Mouse (Mus musculus): ENCODE measurements around the gene Srl. TPM values are rescaled to one million over a fixed set of nuclear protein-coding genes. Genes with fewer than 3 reads are reported as not detected.
A peak's percentile ranks its signal among the peaks of the same experiment; 100 is the strongest.

The Srl gene
- polyA plus RNA-seq, 1 experiment from 2014 or later = 18.2 TPM

- H3K4me3 ChIP-seq (ENCODE audit: low read length) = no peak overlapping the region
- H3K27ac ChIP-seq (ENCODE audit: low read length) = no peak overlapping the region
- no peaks in the 10 kb centered on the region for H3K9me3 ChIP-seq (ENCODE audit: low read length)
- no peak for ATAC-seq (ENCODE audit: low FRiP score, low TSS enrichment)
- no peak overlapping the region for H3K4me2 ChIP-seq (replicated peaks; ENCODE audit: low read depth, low read length)
- H3K36me3 ChIP-seq (ENCODE audit: insufficient read depth, low read length) = no peaks in the 10 kb centered on the region
- H3K9ac ChIP-seq (replicated peaks; ENCODE audit: low read length) = no peak overlapping the region
- H3K4me1 ChIP-seq (ENCODE audit: insufficient read depth, low read length) = peaks cover 8% of the 10 kb centered on the region; the same call in 1 of the 2 replicates
- no peaks in the 10 kb centered on the region for H3K27me3 ChIP-seq (ENCODE audit: insufficient read depth, low read length)
Measured at GRCm38 (mm10) chr16:4502568-4502967, 39.0 kb downstream of the Srl start.

DNA sequence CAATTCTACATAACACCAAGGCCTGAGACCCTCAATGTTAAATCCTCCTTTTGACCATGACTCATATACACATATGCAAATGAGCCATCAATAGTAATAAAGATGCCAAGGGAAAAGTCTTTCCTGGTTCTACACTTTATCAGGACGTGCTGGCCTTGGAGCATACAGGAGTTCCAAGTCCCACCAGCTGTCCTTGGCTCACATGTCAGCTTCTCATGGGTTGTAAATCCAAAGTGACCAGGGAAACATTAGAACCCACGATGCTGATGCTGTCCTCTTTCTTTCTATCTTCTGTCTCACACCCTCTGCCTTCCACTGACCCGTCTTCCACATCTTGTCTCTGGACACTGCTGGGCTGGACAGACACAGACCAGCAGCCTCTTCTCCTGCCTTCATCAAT is 39.9 kb downstream of the Srl start:
- Histone ChIP-seq H3K27me3 (ENCODE audit: insufficient read depth, low read length) (no peaks in the 10 kb centered on the region), H3K9ac (replicated peaks; ENCODE audit: low read length) (no peak overlapping the region), H3K27ac (ENCODE audit: low read length) (no peak overlapping the region), H3K4me3 (ENCODE audit: low read length) (no peak overlapping the region), H3K9me3 (ENCODE audit: low read length) (no peaks in the 10 kb centered on the region), H3K4me1 (ENCODE audit: insufficient read depth, low read length) (peaks cover 12% of the 10 kb centered on the region; the same call in 1 of the 2 replicates), H3K4me2 (replicated peaks; ENCODE audit: low read depth, low read length) (no peak overlapping the region), H3K36me3 (ENCODE audit: insufficient read depth, low read length) (no peaks in the 10 kb centered on the region)
- 54% methylated on average over 3 of the region's 3 CpGs for WGBS
- ATAC-seq (ENCODE audit: low FRiP score, low TSS enrichment) = no peak

DNA sequence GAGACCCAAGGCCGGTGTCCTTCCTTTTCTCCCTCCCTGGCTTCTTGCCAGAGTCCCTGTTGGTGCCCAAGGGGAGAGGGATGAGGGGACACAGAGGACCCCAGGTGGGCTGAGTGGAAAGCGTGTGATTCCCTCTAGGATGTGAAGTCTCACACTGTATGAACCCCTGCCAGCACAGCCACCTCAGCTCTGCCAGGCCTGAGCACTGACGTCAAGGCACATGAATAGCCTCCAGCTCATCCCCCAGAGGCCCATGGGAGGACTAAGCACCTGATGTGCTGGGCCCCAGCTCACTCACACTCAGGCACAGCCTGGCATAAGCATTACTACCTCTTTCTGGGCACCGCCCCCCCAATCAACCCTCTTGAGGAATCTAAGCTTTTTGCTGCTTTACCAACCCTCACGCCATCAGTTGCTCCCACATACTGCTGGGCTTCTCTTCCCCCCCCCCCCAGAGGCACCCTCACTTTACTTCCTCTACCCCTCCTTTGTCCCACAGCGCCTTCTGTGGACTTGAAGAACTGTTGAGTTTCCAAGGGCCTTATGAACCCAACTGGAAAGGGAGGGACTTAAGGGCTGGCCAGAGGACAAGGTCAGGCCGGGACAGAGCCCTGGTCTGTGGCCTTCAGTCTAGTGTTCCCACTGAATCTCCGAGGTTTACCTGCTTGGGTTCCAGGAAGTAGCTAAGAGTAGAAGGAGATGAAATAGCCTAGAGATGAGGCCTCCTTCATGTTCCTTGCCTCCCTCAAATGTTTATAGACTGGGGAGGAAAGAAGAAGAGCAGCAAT is 40.8 kb downstream of the Srl start:
- no peak overlapping the region for H3K27ac ChIP-seq (ENCODE audit: low read length)
- no peaks in the 10 kb centered on the region for H3K36me3 ChIP-seq (ENCODE audit: insufficient read depth, low read length)
- ATAC-seq (ENCODE audit: low FRiP score, low TSS enrichment) = no peak
- no peak overlapping the region for H3K4me3 ChIP-seq (ENCODE audit: low read length)
- H3K4me2 ChIP-seq (replicated peaks; ENCODE audit: low read depth, low read length) = no peak overlapping the region
- no peak overlapping the region for H3K9ac ChIP-seq (replicated peaks; ENCODE audit: low read length)
- H3K9me3 ChIP-seq (ENCODE audit: low read length) = no peaks in the 10 kb centered on the region
- H3K27me3 ChIP-seq (ENCODE audit: insufficient read depth, low read length) = no peaks in the 10 kb centered on the region
- WGBS = 83% methylated on average over 8 of the region's 8 CpGs
- H3K4me1 ChIP-seq (ENCODE audit: insufficient read depth, low read length) = peaks cover 12% of the 10 kb centered on the region; the same call in 1 of the 2 replicates

DNA sequence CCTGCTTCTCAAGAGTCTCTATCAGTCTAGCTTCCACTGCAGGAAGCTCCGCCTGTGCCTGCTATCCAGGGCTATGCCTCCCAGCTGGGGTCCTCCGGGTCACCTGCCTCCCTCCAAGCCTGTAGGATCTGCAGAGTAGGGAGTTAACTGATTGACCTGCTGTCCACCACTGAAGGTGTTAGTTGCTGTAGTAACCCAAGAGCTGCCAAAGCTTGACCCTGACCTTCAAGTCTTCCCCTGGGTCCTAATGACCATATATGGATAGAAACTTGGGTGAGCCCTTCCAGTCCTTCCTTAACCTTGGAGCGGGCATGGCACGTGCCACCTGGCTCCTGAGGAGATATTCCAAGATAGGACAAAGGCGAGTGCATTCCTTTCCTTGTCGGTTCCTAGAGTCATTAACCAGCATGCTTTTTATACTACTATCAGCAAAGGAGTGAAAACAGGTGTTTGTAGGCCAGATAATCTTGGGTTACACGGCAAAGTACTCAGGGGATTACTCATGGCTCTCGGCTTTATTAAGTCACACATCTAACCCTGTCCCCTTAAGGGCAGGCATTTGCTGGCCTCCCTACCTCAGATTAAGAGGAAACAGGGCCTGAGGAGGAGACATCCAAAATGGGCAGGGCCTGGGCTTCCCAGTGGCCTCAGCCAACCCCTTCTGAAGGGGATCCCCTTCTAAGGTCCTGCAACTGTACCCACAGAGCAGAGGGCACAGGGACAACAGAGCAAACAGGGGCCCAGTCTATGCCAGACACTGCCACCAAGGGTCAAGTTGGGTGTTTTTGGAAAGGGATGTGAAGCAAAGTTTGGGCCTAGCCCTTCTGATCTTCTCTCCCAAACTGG is 43.6 kb downstream of the Srl start:
- peak overlapping the region; percentile 51 for H3K27ac ChIP-seq (ENCODE audit: low read length)
- peaks cover 22% of the 10 kb centered on the region for H3K4me1 ChIP-seq (ENCODE audit: insufficient read depth, low read length)
- peak; percentile 80 for ATAC-seq (ENCODE audit: low FRiP score, low TSS enrichment)
- WGBS = 35% methylated on average over 8 of the region's 8 CpGs
- no peaks in the 10 kb centered on the region for H3K9me3 ChIP-seq (ENCODE audit: low read length)
- H3K9ac ChIP-seq (replicated peaks; ENCODE audit: low read length) = 0 out of 2 replicates have a peak overlapping the region, but pooled peaks have one; percentile 44
- H3K27me3 ChIP-seq (ENCODE audit: insufficient read depth, low read length) = no peaks in the 10 kb centered on the region
- H3K4me2 ChIP-seq (replicated peaks; ENCODE audit: low read depth, low read length) = no peak overlapping the region
- no peak overlapping the region for H3K4me3 ChIP-seq (ENCODE audit: low read length)
- no peaks in the 10 kb centered on the region for H3K36me3 ChIP-seq (ENCODE audit: insufficient read depth, low read length)

DNA sequence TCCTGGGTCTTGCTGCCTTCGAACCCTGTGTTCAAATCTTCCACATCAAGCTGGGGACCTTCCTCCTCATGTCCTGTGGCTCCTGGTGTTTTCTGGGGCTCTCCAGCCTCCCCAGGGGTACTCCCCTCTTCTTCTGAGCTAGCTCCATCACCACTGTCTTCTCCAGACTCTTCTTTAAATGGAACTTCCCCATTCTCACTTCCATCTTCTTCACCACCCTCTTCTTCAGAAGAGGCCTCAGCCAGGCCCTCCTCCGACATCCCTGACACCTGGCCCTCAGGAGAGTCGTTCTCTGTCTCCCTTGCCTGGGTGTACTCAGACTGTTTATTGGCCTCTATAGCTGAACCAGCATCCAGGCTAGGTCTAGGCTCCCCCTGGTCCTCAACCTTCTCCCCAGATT is 45.1 kb downstream of the Srl start:
- Histone ChIP-seq H3K27ac (ENCODE audit: low read length) (no peak overlapping the region), H3K9ac (replicated peaks; ENCODE audit: low read length) (no peak overlapping the region), H3K4me2 (replicated peaks; ENCODE audit: low read depth, low read length) (no peak overlapping the region), H3K4me1 (ENCODE audit: insufficient read depth, low read length) (peaks cover 24% of the 10 kb centered on the region), H3K36me3 (ENCODE audit: insufficient read depth, low read length) (no peaks in the 10 kb centered on the region), H3K4me3 (ENCODE audit: low read length) (no peak overlapping the region), H3K27me3 (ENCODE audit: insufficient read depth, low read length) (no peaks in the 10 kb centered on the region), H3K9me3 (ENCODE audit: low read length) (no peaks in the 10 kb centered on the region)
- 81% methylated on average over 3 of the region's 3 CpGs for WGBS
- no peak for ATAC-seq (ENCODE audit: low FRiP score, low TSS enrichment)

DNA sequence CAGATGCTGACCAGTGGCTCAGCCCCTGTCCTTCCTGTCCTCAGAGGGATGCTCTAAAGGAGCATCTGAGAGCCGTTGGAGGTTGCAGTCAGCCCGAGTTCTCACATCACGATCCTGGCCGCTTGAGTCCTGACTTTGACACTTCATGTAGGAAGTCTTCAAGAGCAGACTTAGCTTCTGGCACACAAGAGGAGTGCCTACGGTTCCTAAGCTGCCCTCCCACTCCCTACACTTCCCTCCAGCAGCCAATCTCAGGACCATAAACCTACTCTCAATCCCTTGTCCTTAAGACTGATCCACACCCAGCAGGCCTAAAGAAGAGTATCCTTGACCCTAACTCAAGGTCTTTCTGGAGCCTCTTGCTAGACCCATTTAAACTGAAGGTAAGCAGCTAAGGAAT is 45.8 kb downstream of the Srl start:
- H3K9me3 ChIP-seq (ENCODE audit: low read length) = no peaks in the 10 kb centered on the region
- WGBS = 79% methylated on average over 5 of the region's 5 CpGs
- H3K4me1 ChIP-seq (ENCODE audit: insufficient read depth, low read length) = peaks cover 24% of the 10 kb centered on the region
- ATAC-seq (ENCODE audit: low FRiP score, low TSS enrichment) = no peak
- no peaks in the 10 kb centered on the region for H3K27me3 ChIP-seq (ENCODE audit: insufficient read depth, low read length)
- no peaks in the 10 kb centered on the region for H3K36me3 ChIP-seq (ENCODE audit: insufficient read depth, low read length)
- no peak overlapping the region for H3K27ac ChIP-seq (ENCODE audit: low read length)
- H3K4me2 ChIP-seq (replicated peaks; ENCODE audit: low read depth, low read length) = no peak overlapping the region
- H3K4me3 ChIP-seq (ENCODE audit: low read length) = no peak overlapping the region
- H3K9ac ChIP-seq (replicated peaks; ENCODE audit: low read length) = no peak overlapping the region

DNA sequence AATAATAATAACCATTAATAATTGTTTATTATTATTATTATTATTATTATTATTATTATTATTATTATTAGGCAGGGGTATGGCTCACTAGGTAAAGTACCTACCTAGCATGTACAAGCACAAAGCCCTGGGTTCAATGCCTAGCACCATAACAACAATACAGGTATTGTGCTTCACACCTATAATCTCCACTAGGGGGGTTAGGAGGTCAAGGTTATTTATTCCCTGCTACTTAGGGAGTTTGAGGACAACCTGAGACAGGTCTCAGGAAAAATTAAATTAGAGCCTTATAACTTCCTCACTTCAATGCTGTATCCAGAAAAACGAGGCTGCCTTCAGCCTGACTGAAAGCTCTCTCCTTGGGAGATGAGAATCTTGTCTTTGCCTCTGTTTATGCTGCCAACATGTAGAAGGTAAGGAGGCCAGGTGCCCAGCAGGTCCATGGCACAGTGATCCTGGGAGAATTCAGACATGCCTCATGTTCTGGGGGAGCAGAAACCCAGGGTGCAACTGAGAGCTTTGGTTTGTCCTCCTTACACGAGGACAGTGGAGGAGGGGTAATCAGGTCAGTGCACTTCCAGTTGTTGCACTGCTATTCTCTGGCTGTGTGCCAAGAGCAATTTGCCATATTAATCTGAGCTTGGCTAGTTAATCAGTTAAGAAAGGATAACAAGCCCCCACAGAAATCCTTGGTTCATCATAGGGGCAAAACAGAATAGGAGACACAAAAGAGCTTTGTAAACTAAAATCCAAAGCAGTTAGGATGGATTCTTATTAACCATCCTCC is 48.6 kb downstream of the Srl start:
- H3K27ac ChIP-seq (ENCODE audit: low read length) = peak overlapping the region; percentile 75
- H3K4me1 ChIP-seq (ENCODE audit: insufficient read depth, low read length) = peaks cover 20% of the 10 kb centered on the region
- no peaks in the 10 kb centered on the region for H3K36me3 ChIP-seq (ENCODE audit: insufficient read depth, low read length)
- H3K4me2 ChIP-seq (replicated peaks; ENCODE audit: low read depth, low read length) = no peak overlapping the region
- ATAC-seq (ENCODE audit: low FRiP score, low TSS enrichment) = 0 out of 2 replicates have a peak, but pooled peaks have one; percentile 12
- no peak overlapping the region for H3K9ac ChIP-seq (replicated peaks; ENCODE audit: low read length)
- no peak overlapping the region for H3K4me3 ChIP-seq (ENCODE audit: low read length)
- no peaks in the 10 kb centered on the region for H3K27me3 ChIP-seq (ENCODE audit: insufficient read depth, low read length)
- WGBS = 24% methylated on average over 2 of the region's 2 CpGs
- no peaks in the 10 kb centered on the region for H3K9me3 ChIP-seq (ENCODE audit: low read length)

- H3K9me3 ChIP-seq (ENCODE audit: low read length) = no peaks in the 10 kb centered on the region
Measured at GRCm38 (mm10) chr16:4489114-4489624, 52.4 kb downstream of the Srl start.

GRCm38 (mm10) chr16:4480616-4481265 is 60.9 kb downstream of the Srl start:
- ATAC-seq (ENCODE audit: low FRiP score, low TSS enrichment) = no peak
- Histone ChIP-seq H3K9me3 (ENCODE audit: low read length) (no peaks in the 10 kb centered on the region), H3K27ac (ENCODE audit: low read length) (no peak overlapping the region)

More at GRCm38 (mm10) chr16:4489114-4489624, 52.4 kb downstream of the Srl start:
- Histone ChIP-seq H3K36me3 (ENCODE audit: insufficient read depth, low read length) (no peaks in the 10 kb centered on the region), H3K4me3 (ENCODE audit: low read length) (no peak overlapping the region), H3K27me3 (ENCODE audit: insufficient read depth, low read length) (no peaks in the 10 kb centered on the region), H3K9ac (replicated peaks; ENCODE audit: low read length) (peak overlapping the region; percentile 46; the same call in 1 of the 2 replicates), H3K4me2 (replicated peaks; ENCODE audit: low read depth, low read length) (no peak overlapping the region), H3K4me1 (ENCODE audit: insufficient read depth, low read length) (peaks cover 12% of the 10 kb centered on the region), H3K27ac (ENCODE audit: low read length) (peak overlapping the region; percentile 54)
- ATAC-seq (ENCODE audit: low FRiP score, low TSS enrichment) = peak; percentile 92
- 65% methylated on average over 11 of the region's 11 CpGs for WGBS

More at GRCm38 (mm10) chr16:4480616-4481265, 60.9 kb downstream of the Srl start:
- Histone ChIP-seq H3K36me3 (ENCODE audit: insufficient read depth, low read length) (0 out of 2 replicates have a peak, but pooled peaks cover 9% of the 10 kb centered on the region), H3K4me3 (ENCODE audit: low read length) (no peak overlapping the region), H3K27me3 (ENCODE audit: insufficient read depth, low read length) (no peaks in the 10 kb centered on the region), H3K4me1 (ENCODE audit: insufficient read depth, low read length) (no peaks in the 10 kb centered on the region), H3K9ac (replicated peaks; ENCODE audit: low read length) (no peak overlapping the region), H3K4me2 (replicated peaks; ENCODE audit: low read depth, low read length) (no peak overlapping the region)
- 71% methylated on average over 5 of the region's 5 CpGs for WGBS
